Mouse (Mus musculus): ENCODE data around the gene Csrp3. TPM values are rescaled to one million over a fixed set of nuclear protein-coding genes. Genes with fewer than 3 reads are reported as not detected.

Gene Csrp3
- polyA plus RNA-seq (2014; fragmentation: Illumina TruSeq; extraction: RNeasy Lipid Tissue Mini Kit (QIAGEN cat#74804); ENCODE audit: insufficient read depth, low read depth, low replicate concordance) = 61.8 TPM

DNA sequence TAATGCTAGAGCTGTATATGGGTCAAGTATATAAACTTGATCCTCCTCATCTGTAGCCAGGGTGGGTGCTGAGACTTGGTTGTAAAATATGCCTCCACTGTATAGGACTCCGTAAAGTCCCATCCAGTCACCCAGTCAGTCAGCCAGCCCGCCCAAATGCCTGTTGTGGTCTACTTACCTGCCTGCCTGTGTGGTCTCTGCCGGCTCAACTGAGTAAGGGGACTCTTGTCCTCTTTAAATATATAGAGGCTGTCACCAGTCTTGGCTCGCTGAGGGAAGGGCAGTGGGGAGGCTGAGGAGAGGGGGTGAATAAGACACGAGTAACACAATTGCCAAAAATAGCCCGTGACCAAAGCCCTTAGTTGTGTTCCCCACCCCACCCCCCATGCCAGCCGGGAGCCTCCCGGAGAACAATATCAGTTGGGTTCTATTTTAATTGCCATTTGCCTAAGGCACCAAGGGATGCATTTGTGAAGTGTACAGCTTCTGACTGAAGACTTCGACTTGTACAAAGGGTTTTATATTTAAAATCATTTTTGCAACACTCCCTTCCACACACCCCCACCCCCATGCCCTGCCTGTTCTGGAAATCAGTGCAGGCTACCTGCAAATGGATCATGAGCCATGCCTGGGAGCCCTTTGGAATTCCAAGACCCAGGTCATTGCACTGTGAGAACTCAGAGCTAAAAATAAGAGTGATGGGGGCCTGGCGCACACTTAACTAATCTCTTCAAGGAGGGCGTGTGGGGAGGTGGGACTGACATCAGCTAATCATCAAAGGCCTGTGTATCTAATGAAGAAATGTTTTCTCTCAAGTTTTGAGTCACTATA is at the start of gene Csrp3:
Gene Csrp3, minus strand, starts transcription at position 214 of the 831 bp plus-strand sequence.

GRCm38 (mm10) chr7:48881486-48881885 is 33.7 kb upstream of the Csrp3 start, which contains the start of gene E2f8:
Gene E2f8, minus strand, starts transcription at chr7:48881596.

DNA sequence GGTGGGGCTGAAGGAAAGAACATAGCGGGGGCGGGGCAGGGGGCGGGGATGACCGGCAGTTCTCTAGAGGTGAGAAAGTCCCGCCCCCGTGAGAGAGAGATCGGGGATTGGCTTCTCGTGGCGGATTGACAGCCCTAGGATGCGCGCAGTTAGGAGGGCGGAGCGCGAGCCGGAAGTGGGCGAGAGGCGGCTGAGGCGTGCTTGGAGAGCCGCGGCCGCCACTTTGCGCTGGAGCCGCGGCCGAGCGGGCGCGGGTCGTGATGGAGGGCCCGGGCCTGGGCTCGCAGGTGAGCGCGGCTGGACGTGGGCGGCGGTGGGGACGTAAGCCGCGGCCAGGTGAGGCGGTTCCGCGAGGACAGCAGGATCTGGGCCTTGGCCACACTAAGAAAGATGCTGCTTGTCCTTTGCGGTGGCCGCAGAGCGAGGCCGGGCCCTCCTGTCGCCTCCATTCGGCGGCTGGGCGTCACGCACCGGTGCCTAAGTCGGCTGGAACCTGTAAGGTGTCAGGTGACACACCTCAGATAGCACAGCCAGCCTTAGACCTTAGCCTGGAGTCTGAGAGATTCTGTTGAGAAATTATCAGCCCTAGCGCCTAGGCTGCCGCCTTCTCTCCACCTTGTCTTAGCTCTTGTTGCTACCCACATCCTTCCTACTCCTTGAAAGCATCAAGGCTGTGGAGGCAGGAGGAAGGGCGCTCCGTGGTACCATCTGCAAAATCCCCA is 58.8 kb downstream of the Csrp3 start, which contains the start of gene Zdhhc13:
Gene Zdhhc13, plus strand, starts transcription at position 153 of the 722 bp plus-strand sequence.

Other genes starting within 250 kb of the Csrp3 start
- not detected for gene Mrgprb3, start 204.2 kb downstream of the Csrp3 start, polyA plus RNA-seq (2014; fragmentation: Illumina TruSeq; extraction: RNeasy Lipid Tissue Mini Kit (QIAGEN cat#74804); ENCODE audit: insufficient read depth, low read depth, low replicate concordance)
- 7.5 TPM for gene Zdhhc13, start 59.0 kb downstream of the Csrp3 start, polyA plus RNA-seq (2014; fragmentation: Illumina TruSeq; extraction: RNeasy Lipid Tissue Mini Kit (QIAGEN cat#74804); ENCODE audit: insufficient read depth, low read depth, low replicate concordance)
- gene E2f8, start 33.6 kb upstream of the Csrp3 start, polyA plus RNA-seq (2014; fragmentation: Illumina TruSeq; extraction: RNeasy Lipid Tissue Mini Kit (QIAGEN cat#74804); ENCODE audit: insufficient read depth, low read depth, low replicate concordance) = 0.39 TPM
- 3.9 TPM for gene Nav2, start 60.7 kb upstream of the Csrp3 start, polyA plus RNA-seq (2014; fragmentation: Illumina TruSeq; extraction: RNeasy Lipid Tissue Mini Kit (QIAGEN cat#74804); ENCODE audit: insufficient read depth, low read depth, low replicate concordance)

Data from lung, adult 10 weeks (tissue).